Mouse (Mus musculus): ENCODE measurements around the gene Gpr143.
"Not testable (repeated sequence)": the region's sequence is repeated elsewhere in the genome, so short reads cannot be mapped to it uniquely, and the experiment has no call there.

The Gpr143 gene

DNA sequence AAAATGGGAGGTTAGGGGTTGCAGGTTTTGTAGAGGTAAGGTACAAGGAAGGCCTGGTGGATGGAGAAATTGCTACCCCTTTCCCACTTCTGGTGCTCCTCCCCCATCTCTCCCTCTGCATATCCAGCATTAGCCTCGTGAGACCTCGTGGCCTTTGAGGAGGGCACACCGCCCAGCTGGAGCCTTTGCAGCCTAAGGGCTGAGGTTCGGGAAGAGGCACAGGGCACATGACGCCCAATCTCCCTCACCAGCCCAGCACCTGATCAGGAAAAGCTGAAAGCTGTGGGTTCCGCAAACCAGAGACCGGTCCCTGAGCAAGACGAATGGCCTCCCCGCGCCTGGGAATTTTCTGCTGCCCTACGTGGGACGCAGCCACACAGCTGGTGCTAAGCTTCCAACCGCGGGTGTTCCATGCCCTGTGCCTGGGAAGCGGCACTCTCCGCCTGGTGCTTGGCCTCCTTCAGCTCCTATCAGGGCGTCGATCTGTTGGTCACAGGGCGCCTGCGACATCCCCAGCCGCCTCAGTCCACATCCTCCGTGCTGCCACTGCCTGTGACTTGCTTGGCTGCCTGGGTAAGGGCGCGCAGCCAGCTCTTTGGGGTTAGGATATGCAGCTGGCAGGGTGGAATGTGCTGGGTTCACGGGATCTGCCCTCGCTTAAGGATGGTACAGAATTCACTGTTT lies at the start of gene Gpr143:
Gpr143 (plus strand) TSS at position 202 of the 684 bp plus-strand sequence.
- DNase-seq (ENCODE audit: low read depth, low spot score) = no peak

DNA sequence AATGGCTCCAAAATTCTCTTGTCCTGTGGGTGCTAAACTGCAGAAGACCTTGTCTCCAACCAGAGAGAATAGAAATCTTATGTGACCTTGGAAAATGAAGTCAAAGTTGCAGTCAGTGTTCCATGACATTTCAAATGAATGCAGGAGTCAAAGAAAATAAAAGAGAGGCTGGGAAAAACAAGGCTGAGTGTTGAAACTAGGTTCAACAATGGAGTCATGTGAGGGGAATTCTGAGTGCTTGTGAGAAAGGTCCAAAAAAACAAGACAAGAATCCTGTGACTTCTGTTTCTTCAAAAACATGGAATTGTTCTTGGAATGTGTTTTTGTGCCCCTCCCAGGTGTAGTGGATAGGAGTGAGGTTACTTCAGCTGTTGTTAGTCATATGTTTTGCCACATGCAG lies 46.4 kb upstream of the Gpr143 start:
- DNase-seq (ENCODE audit: low read depth, low spot score) = no peak

DNA sequence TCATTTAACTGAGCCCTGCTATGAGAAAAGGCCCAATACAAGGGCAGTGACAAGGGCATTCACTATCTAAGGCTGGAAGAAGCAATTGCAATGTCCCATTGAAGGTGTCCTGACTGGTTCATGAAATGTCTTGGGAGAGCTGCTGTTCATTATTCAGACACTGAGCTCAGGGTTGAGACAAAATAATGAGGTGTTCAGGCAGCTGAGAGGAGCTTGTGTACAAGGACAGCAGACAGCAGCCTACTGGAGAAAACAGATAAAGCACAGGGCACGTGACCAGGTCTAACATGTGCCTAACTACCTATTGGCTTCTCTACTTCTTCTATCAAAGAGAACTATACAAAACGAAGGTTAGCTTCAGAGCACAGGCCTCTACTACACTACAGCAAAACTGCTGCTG lies 43.5 kb upstream of the Gpr143 start:
- no peak for DNase-seq (ENCODE audit: low read depth, low spot score)

DNA sequence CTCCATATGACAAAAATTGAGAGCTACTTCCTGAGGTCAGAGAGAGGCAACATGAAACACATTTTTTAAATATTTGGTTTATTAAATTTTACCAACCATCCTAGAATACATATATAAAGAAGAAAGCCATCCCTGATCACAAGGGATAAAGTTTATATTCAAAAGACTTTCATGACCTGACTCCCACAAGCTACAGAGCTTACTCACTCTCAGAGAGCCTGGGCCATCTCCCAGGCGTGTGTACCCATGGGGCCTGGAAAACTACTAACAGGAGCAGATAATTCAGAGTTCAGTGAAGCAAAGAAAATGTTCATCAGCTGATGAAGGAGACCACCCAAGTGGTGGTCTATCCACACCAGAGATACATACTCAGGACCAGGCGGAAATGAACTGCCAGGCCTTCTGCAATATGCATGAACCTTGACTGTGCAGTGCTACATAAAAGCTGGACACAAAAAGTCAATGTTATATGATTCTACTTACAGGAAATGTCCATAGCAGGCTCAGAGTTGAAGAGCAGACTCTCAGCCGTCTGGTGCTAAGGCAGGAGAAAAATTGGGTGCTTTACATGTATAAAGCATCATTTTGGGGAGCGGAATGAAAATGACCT lies 42.9 kb upstream of the Gpr143 start:
- no peak for DNase-seq (ENCODE audit: low read depth, low spot score)

DNA sequence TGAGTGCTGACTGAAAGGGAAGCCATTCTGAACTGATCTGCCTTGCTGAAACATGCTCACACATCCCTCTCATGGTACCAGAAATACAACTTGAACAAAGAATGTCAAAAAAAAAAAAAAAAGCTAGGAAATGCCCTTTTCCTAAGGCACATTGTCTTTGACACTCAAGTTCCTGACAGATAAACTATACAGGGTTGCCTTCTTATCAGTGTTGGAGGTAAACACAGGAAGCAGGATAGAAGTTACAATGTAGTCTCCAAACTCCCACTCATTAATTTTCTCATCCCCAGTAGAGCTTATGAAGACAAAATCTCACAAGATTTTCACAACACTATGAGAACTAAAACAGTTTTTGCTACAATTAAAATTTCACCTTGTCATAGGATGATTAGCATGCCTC lies 38.1 kb upstream of the Gpr143 start:
- no peak for DNase-seq (ENCODE audit: low read depth, low spot score)

- DNase-seq (ENCODE audit: low read depth, low spot score) = no peak
Measured at GRCm38 (mm10) chrX:152745925-152746324, 35.8 kb upstream of the Gpr143 start.

DNA sequence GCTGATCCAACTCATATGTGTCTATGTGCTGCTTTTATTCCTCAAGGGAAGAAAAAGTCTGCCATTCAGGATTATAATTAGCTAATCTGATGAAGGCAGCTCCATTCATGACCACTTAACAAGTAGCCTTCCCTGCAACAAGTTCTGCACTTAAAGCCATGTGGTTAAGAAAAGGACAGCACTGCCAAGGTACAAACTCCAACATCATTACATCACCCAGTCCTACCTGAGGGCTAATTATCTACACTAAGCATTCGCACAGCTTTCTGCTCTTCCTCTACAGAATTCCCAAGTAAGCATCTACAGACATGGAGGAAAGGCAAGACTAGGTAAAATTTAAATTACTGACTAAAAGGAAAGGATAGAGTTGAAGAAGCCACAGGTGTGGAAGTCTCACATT lies 25.9 kb upstream of the Gpr143 start:
- DNase-seq (ENCODE audit: low read depth, low spot score) = no peak

DNA sequence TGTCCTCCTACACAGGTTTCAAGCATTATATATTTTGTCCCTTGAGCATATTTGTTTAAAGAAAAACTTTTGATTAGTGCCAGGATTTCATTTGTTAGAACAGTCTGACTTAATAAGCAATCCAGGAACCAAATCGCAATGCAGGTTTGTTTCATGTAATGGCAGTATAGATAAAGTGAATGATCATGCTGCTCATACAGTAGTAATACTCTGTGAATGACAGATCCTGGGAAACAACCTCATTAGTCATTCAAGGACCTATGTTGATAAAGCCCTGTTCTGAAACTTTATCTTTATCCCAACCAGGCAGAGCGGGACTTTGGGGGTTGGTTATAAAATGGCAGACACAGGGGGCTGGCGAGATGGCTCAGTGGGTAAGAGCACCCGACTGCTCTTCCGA lies 25.4 kb upstream of the Gpr143 start:
- no peak for DNase-seq (ENCODE audit: low read depth, low spot score)

GRCm38 (mm10) chrX:152762437-152762836 lies 19.3 kb upstream of the Gpr143 start:
- no peak for DNase-seq (ENCODE audit: low read depth, low spot score)

- DNase-seq (ENCODE audit: low read depth, low spot score) = no peak
Measured at GRCm38 (mm10) chrX:152762855-152763254, 18.9 kb upstream of the Gpr143 start.

DNA sequence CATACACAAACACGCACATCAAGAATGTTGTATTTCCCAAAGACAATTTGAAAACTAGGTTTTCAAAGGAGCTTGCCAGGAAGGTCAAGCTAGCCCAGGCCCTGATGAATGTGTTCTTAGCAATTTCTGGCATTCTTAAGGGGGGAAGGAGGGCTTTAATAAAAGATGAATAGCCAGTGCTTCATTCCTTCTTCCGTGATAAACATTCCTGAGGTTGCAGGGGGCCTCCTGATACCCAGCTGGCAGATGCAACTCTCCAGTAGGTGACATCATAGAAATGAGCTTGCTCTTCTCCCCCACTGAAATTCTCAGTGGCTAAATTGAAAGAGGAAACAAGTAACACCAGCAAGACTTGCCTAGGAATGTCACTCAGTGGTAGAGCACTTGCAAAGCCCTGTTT lies 17.6 kb upstream of the Gpr143 start:
- DNase-seq (ENCODE audit: low read depth, low spot score) = no peak

GRCm38 (mm10) chrX:152768891-152769599 lies 12.7 kb upstream of the Gpr143 start, which contains the start of gene Shroom2:
Gene Shroom2 (minus strand): TSS chrX:152769465.
- no peak for DNase-seq (ENCODE audit: low read depth, low spot score)

DNA sequence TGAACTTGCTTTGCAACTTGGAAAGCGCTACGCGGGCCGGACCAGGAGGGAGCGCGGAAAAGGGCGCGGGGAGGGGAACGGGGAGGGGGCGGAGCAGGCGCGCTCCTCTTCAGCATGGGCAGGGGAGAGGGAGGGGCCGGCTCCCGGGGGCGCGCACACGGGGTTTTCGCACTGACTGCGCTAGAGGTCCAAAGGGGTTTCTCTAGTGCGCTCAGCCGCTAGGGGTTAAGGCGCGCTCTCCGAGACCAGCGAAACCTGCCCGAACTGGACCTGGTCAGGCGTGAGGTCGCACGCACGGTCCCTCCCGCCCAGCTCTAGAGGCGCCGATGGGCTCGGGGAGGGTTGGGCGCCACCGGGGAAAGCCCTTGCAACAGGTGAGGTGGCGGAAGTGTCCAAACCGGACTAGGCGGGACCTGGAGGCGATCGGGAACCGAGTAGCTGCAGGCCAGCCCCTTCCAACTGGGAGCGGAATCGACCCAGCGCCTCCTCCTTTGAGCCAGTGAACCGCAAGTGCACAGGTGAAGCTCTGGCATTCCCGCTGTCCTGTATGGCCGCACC lies 12.0 kb upstream of the Gpr143 start:
- no peak for DNase-seq (ENCODE audit: low read depth, low spot score)

DNA sequence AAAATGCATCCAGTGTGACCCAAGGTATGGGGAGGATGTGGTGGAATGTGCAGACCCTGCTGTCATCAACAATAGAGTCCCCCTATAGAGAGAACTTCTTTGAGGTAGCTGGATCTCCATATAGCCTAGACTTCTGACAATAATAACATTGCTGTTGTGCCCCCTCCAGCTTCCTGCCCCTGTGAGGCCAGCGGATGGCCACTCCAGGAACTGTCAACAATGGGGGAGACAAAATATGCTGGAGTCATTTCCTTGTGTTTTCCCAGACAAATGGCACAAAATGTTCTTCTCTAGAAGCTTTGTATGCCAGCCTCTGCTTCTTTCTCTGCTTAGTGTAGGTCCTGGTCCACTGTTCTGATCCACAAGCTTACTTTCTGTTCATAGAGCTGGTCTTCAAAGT lies 6.4 kb downstream of the Gpr143 start:
- no peak for DNase-seq (ENCODE audit: low read depth, low spot score)

- DNase-seq (ENCODE audit: low read depth, low spot score) = no peak
Measured at GRCm38 (mm10) chrX:152788611-152789010, 6.9 kb downstream of the Gpr143 start.

DNA sequence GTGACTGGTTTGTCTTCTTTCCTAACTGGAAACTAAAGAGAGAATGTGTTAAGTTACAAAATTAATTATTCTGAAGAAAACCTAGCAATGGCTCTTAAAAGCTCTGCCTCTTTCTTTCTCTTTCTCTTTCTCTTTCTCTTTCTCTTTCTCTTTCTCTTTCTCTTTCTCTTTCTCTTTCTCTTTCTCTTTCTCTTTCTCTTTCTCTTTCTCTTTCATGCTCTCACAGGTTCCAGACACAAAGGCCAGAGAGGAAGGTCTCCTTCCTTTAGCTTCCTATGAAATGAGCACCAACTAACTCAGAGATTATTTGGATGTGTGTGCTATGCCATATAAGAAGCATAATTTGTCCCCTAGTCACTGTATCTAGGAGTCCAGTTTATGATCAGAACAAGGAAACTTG lies 23.6 kb downstream of the Gpr143 start:
- DNase-seq (ENCODE audit: low read depth, low spot score) = no peak

GRCm38 (mm10) chrX:152813339-152813738 lies 31.6 kb downstream of the Gpr143 start:
- DNase-seq (ENCODE audit: low read depth, low spot score) = no peak

GRCm38 (mm10) chrX:152818996-152819395 lies 37.3 kb downstream of the Gpr143 start:
- peak; percentile 13 for DNase-seq (ENCODE audit: low read depth, low spot score)

DNA sequence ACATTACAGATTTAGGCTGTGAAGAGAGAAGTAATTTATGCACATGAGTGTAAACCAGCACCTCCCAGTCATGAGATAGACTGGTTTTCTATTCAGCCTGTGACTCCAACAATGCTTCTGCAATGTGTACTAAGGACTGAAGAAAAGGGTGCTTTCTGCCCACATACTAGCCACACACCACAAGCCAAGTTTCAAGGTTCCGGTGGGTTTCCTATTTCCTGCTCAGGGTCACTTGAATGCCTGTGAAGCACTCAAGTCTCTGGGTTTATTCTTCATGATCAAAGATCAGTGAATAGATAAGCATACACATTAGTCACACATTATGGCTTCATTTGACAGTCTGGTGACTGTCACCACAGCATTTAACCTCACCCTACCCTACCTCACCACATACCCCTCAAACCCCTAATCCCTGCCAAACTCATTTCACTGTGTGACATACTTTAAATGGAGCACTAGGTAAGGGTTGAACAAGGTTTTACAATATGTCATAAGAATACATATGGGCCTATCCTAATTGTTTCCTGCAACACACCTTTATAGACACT lies 49.4 kb downstream of the Gpr143 start:
- DNase-seq (ENCODE audit: low read depth, low spot score) = not testable (repeated sequence)

DNA sequence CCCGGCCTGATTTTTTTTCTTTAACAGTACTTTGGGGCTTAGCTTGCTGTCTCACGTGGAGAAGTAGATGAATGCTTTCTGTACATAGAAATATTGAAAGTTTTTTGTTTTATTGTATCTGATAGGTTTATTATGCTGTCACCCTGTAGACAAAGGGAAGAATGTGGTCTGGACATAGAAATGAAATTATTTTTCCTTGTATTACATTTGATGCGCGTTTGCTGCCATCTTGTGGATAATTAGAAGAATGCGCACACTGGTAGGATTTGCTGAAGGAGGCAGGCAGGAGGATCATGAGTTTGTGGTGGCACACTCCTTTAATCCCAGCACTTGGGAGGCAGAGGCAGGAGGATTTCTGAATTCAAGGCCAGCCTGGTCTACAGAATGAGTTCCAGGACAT lies 53.2 kb downstream of the Gpr143 start:
- DNase-seq (ENCODE audit: low read depth, low spot score) = peak; percentile 2

GRCm38 (mm10) chrX:152855076-152855772 lies 73.5 kb downstream of the Gpr143 start:
- no peak for DNase-seq (ENCODE audit: low read depth, low spot score)

Measured in retina, adult 2 months (tissue).